Mouse (Mus musculus) layer of hippocampus, postnatal 36 days (tissue): ENCODE measurements around the gene Odf3b. TPM values are rescaled to one million over a fixed set of nuclear protein-coding genes. Genes with fewer than 3 reads are reported as not detected.

Experiments
- DNase-seq, 2 experiments: peaks; one replicate each; pipeline ENCODE4 v3.0.0; 2022
- total RNA-seq, 2 experiments: library from RNA; stranded (reverse); gene quantifications; 2 replicates each; pipeline ENCODE4 v1.2.3; 2021

Gene Odf3b
- total RNA-seq: 1 to 10 TPM; 2.7 to 2.8 TPM

- no peak for DNase-seq
These were observed at the start of gene Odf3b for GRCm38 (mm10) chr15:89378831-89379401. TSS of gene Odf3b (minus strand) at chr15:89379282.

GRCm38 (mm10) chr15:89428136-89428790 lies 49.2 kb upstream of the Odf3b start:
- no peak for DNase-seq

- no peak for DNase-seq
These were observed 47.6 kb upstream of the Odf3b start for GRCm38 (mm10) chr15:89426716-89427115.

GRCm38 (mm10) chr15:89425711-89426121 lies 46.6 kb upstream of the Odf3b start, which contains the start of gene Cpt1b:
TSS of gene Cpt1b (minus strand) at chr15:89425863.
- no peak for DNase-seq

GRCm38 (mm10) chr15:89424621-89425020 lies 45.5 kb upstream of the Odf3b start:
- DNase-seq: no peak

GRCm38 (mm10) chr15:89421938-89422337 lies 42.9 kb upstream of the Odf3b start:
- no peak for DNase-seq

- no peak for DNase-seq
These were observed 36.2 kb upstream of the Odf3b start for GRCm38 (mm10) chr15:89415282-89415681.

- DNase-seq: no peak
These were observed 31.0 kb upstream of the Odf3b start, which contains the start of gene Syce3 for GRCm38 (mm10) chr15:89410118-89410517. TSS of gene Syce3 (minus strand) at chr15:89410503.

- no peak for DNase-seq
These were observed 27.6 kb upstream of the Odf3b start for GRCm38 (mm10) chr15:89406691-89407090.

- DNase-seq: no peak
These were observed 25.9 kb upstream of the Odf3b start for GRCm38 (mm10) chr15:89404831-89405623.

- no peak for DNase-seq
These were observed 23.4 kb upstream of the Odf3b start for GRCm38 (mm10) chr15:89402471-89402870.

- no peak for DNase-seq
These were observed 20.6 kb upstream of the Odf3b start for GRCm38 (mm10) chr15:89399716-89400115.

GRCm38 (mm10) chr15:89398146-89398545 lies 19.1 kb upstream of the Odf3b start:
- DNase-seq: no peak

GRCm38 (mm10) chr15:89396883-89397282 lies 17.8 kb upstream of the Odf3b start:
- no peak for DNase-seq

GRCm38 (mm10) chr15:89390081-89390480 lies 11.0 kb upstream of the Odf3b start:
- no peak for DNase-seq

- no peak for DNase-seq
These were observed 8.0 kb upstream of the Odf3b start for GRCm38 (mm10) chr15:89387127-89387526.

- no peak for DNase-seq
These were observed 5.5 kb upstream of the Odf3b start, which contains the start of gene Klhdc7b for GRCm38 (mm10) chr15:89384617-89385016. TSS of gene Klhdc7b (plus strand) at chr15:89384917.

- DNase-seq: no peak
These were observed 347 bp upstream of the Odf3b start for GRCm38 (mm10) chr15:89379429-89379828.

- no peak for DNase-seq
These were observed 899 bp downstream of the Odf3b start for GRCm38 (mm10) chr15:89377938-89378828.

- DNase-seq: no peak
These were observed 1.7 kb downstream of the Odf3b start for GRCm38 (mm10) chr15:89377362-89377761.

- DNase-seq: no peak
These were observed 2.1 kb downstream of the Odf3b start, which contains the start of gene Tymp for GRCm38 (mm10) chr15:89376957-89377356. TSS of gene Tymp (minus strand) at chr15:89377039.

GRCm38 (mm10) chr15:89376040-89376439 lies 3.0 kb downstream of the Odf3b start:
- DNase-seq: no peak
